10 mouse cellular contexts compared by ENCODE assay signal in the genomic region with DNA sequence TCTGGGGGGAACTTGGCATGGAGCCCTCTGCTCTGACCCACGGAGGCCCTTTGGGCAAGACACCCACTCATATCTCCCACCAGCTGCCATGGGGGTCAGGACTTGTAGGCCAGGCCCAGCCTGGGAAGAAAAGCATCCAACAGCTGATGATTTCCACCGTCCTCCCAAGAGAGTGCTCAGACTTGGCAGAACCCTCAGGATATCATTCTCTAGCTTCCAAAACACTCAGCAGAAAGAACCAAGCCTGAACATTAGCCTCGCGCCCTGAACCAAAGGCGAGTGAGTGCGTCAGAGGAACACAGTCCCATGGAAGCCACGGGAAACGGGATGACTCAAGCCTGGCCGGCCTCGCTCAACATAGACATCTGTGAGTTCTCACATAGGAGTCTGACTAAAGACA. TPM values are rescaled to one million over a fixed set of nuclear protein-coding genes. Genes with fewer than 3 reads are reported as not detected.
DNase-seq lines count a peak whose midpoint lies in the region; ATAC-seq and TF ChIP-seq lines count a peak whose summit lies in the region.
"Had no signal": no experiment of that assay in that cellular context is flagged by ENCODE, and none has a peak within 500 bp of the region (broad histone marks: within the 10 kb centered on the region; RNA-seq: fewer than 3 reads in every experiment).

No protein-coding gene starts in this region.

- peaks cover 10% of the 10 kb centered on the region for H3K4me1 ChIP-seq in embryonic facial prominence, embryonic 14.5 days (ENCODE audit: control insufficient read depth, insufficient read depth, low read length)
- H3K4me1 ChIP-seq in embryonic facial prominence, embryonic 10.5 days: peaks cover 15% of the 10 kb centered on the region

- H3K27me3 ChIP-seq in embryonic facial prominence, embryonic 14.5 days (replicated peaks; ENCODE audit: control insufficient read depth, insufficient read depth, low read length): no peaks in the 10 kb centered on the region
- no peaks in the 10 kb centered on the region for H3K27me3 ChIP-seq in embryonic facial prominence, embryonic 10.5 days (replicated peaks; ENCODE audit: low read depth, poor library complexity, severe bottlenecking)
- no peaks in the 10 kb centered on the region for H3K27me3 ChIP-seq in myocyte (ENCODE audit: control insufficient read depth, insufficient read depth, insufficient read length)

- DNase-seq in embryonic facial prominence, embryonic 14.5 days (ENCODE audit: low spot score): peak; percentile 76
- no peak for DNase-seq in embryonic facial prominence, embryonic 10.5 days (ENCODE audit: low spot score)
- peak; percentile 59 to 70 for DNase-seq in gastrocnemius, postnatal 36 days
- DNase-seq in kidney, adult 8-10 months: peak; percentile 44 to 49
- no peak for DNase-seq in layer of hippocampus, postnatal 36 days
- no peak for DNase-seq in frontal cortex, postnatal 36 days (ENCODE audit: low spot score in 2 of 2)
- no peak for DNase-seq in cerebellum, adult 9-11 months
- DNase-seq: thymus, postnatal 14 days had no signal

- no peaks in the 10 kb centered on the region for H3K9me3 ChIP-seq in embryonic facial prominence, embryonic 14.5 days (ENCODE audit: control insufficient read depth, low read length)
- H3K9me3 ChIP-seq in embryonic facial prominence, embryonic 10.5 days: no peaks in the 10 kb centered on the region

- no peak for TF ChIP-seq POLR2A in myocyte (IDR thresholded peaks at IDR 0.05; ENCODE audit: insufficient read length, low read depth)

- H3K27ac ChIP-seq in embryonic facial prominence, embryonic 14.5 days (replicated peaks; ENCODE audit: low read depth, low read length): no peak overlapping the region
- H3K27ac ChIP-seq in embryonic facial prominence, embryonic 10.5 days (replicated peaks): no peak overlapping the region
- H3K27ac ChIP-seq: liver, embryonic 14.5 days had no signal

- no peak overlapping the region for H3K4me2 ChIP-seq in embryonic facial prominence, embryonic 14.5 days (ENCODE audit: low read depth, low read length)
- H3K4me2 ChIP-seq in myocyte (ENCODE audit: low read depth): peak overlapping the region; percentile 82

- no peak; the same call in 1 of the 2 replicates for ATAC-seq in embryonic facial prominence, embryonic 14.5 days (ENCODE audit: low read depth)

- H3K4me3 ChIP-seq in embryonic facial prominence, embryonic 14.5 days (ENCODE audit: low read depth, low read length): no peak overlapping the region
- H3K4me3 ChIP-seq in embryonic facial prominence, embryonic 10.5 days: no peak overlapping the region
- H3K4me3 ChIP-seq in myocyte: no peak overlapping the region

- intact Hi-C loops in gastrocnemius, postnatal 36 days (cut with DNase I): loop anchor here (5.0 kb wide), 1 partner anchor 47 kb away; no protein-coding TSS in a partner anchor

- H3K79me2 ChIP-seq in myocyte (ENCODE audit: control insufficient read depth, insufficient read depth): peaks cover 38% of the 10 kb centered on the region

- WGBS in embryonic facial prominence, embryonic 14.5 days: 78% methylated on average over 10 of the region's 10 CpGs
- 94% methylated on average over 10 of the region's 10 CpGs for WGBS in embryonic facial prominence, embryonic 10.5 days

- no peak overlapping the region for H3ac ChIP-seq in myocyte (ENCODE audit: control insufficient read depth, insufficient read length)

- H3K36me3 ChIP-seq in embryonic facial prominence, embryonic 14.5 days (ENCODE audit: control insufficient read depth, insufficient read depth, low read length): no peaks in the 10 kb centered on the region
- no peaks in the 10 kb centered on the region for H3K36me3 ChIP-seq in embryonic facial prominence, embryonic 10.5 days (replicated peaks)
- no peaks in the 10 kb centered on the region for H3K36me3 ChIP-seq in myocyte (ENCODE audit: control insufficient read depth, insufficient read depth)

- no peak overlapping the region for H3K9ac ChIP-seq in embryonic facial prominence, embryonic 14.5 days (ENCODE audit: low read depth, low read length)
- H3K9ac ChIP-seq: liver, embryonic 14.5 days had no signal

TF ChIP-seq in myocyte, 11 proteins besides CTCF, POLR2A, EP300 and RAD21:
- TF ChIP-seq MYOD1 (IDR thresholded peaks at IDR 0.05; ENCODE audit: control insufficient read depth in 1 of 3, insufficient read length in 2 of 3, low read depth in 2 of 3) (peak in 2 of 3 experiments; percentile 92 to 95), MYOG (IDR thresholded peaks at IDR 0.05; ENCODE audit: control insufficient read depth in 1 of 3, insufficient read depth in 1 of 3, insufficient read length in 2 of 3, low read depth in 2 of 3) (peak; percentile 47 to 90 (median 72)), REST (IDR thresholded peaks at IDR 0.05; ENCODE audit: insufficient read depth, insufficient read length) (no peak), TCF12 (IDR thresholded peaks at IDR 0.05; ENCODE audit: insufficient read depth, poor library complexity, severe bottlenecking) (peak; percentile 75)

RNA-seq across cellular contexts. Expression of gene Tln2, which starts 25.4 kb away (rescaled TPM):
- polyA plus RNA-seq in embryonic facial prominence, embryonic 14.5 days (2014; fragmentation: Nextera tagmentation; extraction: Ambion mirVana): 42.0 and 46.3 TPM in 2 replicates
- 36.2 and 40.7 TPM in 2 replicates for polyA plus RNA-seq in embryonic facial prominence, embryonic 10.5 days (2016; fragmentation: Nextera tagmentation; extraction: Ambion mirVana)
- 10 to 100 TPM; 88.5 to 96.5 TPM for total RNA-seq in gastrocnemius, postnatal 36 days (2021)
- 28.6 TPM for polyA plus RNA-seq in myocyte (2012; fragmentation: generic; extraction: Trizol)
- 10 to 100 TPM; 90.2 to 93.5 TPM for total RNA-seq in layer of hippocampus, postnatal 36 days (2021)

Comparison
In these comparisons a context has a peak if more than half of its experiments do, and no peak if none do; other contexts are left out.
1. DNase-seq: peak in embryonic facial prominence, embryonic 14.5 days (single experiment), gastrocnemius, postnatal 36 days (2 of 2) and kidney, adult 8-10 months (2 of 2); none in embryonic facial prominence, embryonic 10.5 days (single experiment), layer of hippocampus, postnatal 36 days (0 of 2), frontal cortex, postnatal 36 days (0 of 2) and cerebellum, adult 9-11 months (single experiment).